Mouse (Mus musculus) telencephalon, adult 2 months (tissue): ENCODE measurements at regions not wholly inside any gene's neighbourhood (a gene's known extent, or its start where the extent isn't known, plus 50 kb on each side); places are given as distances from the start of the nearest gene placed in this dataset.

Experiments used
- DNase-seq: peaks from one replicate; pipeline ENCODE4 v3.0.0-alpha.2; 2011; ENCODE audit warnings: low read depth, low spot score

GRCm38 (mm10) chr3:128122111-128122510 lies 226.0 kb upstream of the Fam241a start:
- no peak for DNase-seq

DNA sequence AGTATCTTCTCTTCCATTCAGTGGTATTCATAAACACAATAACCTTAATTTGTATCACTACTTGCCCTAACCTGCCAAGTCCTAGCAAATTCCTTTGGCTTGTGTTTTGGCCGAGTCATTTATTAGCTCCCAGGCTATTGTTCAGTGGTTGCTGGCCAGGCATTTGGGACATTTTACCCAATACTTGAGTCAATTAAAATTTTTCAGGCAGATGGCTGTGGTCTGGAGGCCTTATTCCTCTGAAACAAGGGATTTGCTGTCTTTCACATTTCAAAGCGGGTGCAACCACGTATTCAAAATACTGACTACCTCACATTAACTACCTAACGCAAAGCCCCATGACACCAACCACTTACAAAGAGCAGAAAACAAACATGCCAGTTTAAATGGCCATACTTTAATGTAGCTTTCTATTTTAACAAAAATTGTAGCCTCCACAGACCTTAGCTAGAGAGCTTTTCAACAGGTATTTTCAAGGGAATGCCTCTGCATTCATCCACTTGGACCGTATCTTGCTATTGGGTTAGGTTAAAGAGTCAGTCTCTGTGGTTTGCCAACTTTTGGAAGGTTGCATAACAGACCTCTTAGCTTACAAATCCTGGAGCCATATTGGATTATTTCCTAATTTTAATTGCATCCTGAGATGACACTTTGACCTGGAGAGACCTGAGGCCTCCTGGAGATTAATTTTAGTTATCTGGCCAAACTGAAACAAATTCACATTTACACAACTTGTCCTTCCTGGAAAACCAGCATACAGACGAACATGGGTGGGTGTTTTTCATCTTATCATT lies 224.7 kb upstream of the Fam241a start:
- DNase-seq: no peak

DNA sequence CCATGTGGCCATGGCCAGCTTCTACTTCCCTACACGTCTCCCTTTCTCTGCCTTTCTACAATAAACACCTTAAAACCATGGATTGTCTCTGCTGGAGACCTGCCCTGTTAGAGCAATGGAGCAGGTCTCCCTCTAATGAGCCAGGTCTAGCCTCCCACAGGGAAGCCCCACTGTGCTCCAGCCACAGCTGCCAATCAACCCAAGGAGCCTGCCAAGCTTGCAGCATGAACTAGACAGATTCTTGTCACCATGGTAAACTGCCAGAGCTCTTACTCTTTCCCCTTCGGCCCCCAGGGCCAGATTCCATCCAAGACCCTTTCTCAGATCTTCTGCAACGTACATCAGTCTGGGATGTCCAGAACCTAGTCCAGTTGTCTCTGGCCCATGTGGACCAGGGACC lies 217.1 kb upstream of the Fam241a start:
- DNase-seq: no peak

DNA sequence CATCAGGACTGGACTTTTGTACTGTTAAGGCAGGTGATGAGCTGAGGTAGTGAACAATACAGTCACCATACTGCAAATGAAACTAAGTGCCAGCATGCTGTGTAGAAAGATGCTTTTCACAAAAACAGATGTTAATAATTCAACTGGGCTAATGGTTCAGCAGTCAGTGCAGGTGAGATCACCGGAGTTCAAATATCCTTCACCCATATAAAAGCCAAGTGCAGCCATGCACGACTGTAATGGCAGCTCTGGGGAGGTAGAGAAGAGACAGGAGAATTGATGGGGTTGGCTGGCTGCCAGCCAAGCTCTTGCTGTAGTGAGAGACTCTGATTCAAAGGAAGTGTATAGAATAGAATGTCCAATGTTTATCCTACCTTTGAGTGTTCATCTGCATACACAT lies 214.3 kb upstream of the Fam241a start:
- DNase-seq: no peak

GRCm38 (mm10) chr3:128104516-128104915 lies 208.4 kb upstream of the Fam241a start:
- DNase-seq: no peak

GRCm38 (mm10) chr3:128093046-128093445 lies 196.9 kb upstream of the Fam241a start:
- DNase-seq: no peak

DNA sequence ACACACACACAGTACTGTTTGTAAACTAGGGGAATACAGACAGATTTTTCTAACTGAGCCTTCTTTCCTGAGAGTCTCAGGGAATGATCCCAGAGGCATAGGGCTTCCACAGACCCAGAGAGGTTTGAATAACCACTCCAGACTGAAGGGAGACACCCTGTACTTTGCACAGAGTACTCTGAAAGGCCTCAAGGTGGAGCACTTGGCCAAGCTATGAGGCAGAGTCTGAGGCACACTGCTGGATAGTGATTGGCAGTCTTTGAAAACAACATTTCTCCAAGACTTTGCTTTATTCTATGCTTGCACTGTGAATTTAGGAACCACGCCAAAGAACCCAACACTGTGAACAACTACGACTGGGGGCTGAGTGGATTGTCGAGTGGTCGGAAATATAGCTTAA lies 192.1 kb upstream of the Fam241a start:
- DNase-seq: peak; percentile 18

- no peak for DNase-seq
Measured at GRCm38 (mm10) chr3:128087163-128087562, 191.0 kb upstream of the Fam241a start.

GRCm38 (mm10) chr3:128082463-128082862 lies 186.3 kb upstream of the Fam241a start:
- no peak for DNase-seq

GRCm38 (mm10) chr3:128081430-128081829 lies 185.3 kb upstream of the Fam241a start:
- DNase-seq: no peak

DNA sequence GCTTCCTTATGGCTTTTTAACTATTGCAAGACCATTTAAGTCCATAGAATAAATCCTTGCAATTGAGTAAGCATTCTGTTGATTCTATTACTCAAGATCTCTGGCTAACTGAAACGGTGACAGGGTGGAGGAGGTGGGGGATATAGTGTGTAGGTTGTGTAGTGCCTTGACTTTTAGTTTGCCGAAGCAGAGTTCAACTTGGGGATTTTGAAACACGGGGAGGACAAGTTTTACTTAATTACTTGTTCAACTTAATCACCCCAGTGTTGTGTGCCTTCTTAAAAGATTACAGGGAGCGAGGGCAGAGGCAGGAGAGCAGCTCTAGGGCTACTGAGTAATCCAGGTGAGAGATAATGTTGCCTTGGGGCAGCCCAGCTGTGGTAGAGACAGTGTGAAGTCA lies 171.7 kb upstream of the Fam241a start:
- DNase-seq: no peak

GRCm38 (mm10) chr3:128054031-128054430 lies 157.9 kb upstream of the Fam241a start:
- DNase-seq: no peak

GRCm38 (mm10) chr3:128043709-128044108 lies 147.6 kb upstream of the Fam241a start:
- DNase-seq: no peak

- DNase-seq: no peak
Measured at GRCm38 (mm10) chr3:128040407-128041115, 144.4 kb upstream of the Fam241a start.

DNA sequence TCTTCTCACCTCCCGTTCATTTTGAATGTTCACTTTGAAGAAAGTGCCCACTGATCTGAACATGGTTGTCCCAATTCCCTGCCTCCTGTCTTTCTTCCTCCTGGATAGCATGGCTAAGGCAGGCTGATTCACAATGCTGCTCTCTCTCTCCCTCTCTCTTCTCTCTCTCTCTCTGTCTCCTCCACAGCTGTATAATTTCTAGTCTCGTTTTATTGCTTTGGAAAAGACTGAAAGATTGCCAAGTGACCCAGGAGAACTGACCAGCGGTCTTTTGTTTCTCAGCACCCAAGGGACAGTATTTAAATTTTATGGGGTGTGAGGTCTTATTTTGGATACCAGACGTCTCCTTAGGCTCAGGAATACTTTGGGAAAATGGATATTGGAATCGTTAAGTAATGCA lies 143.1 kb upstream of the Fam241a start:
- no peak for DNase-seq

GRCm38 (mm10) chr3:128036538-128036937 lies 140.4 kb upstream of the Fam241a start:
- no peak for DNase-seq

DNA sequence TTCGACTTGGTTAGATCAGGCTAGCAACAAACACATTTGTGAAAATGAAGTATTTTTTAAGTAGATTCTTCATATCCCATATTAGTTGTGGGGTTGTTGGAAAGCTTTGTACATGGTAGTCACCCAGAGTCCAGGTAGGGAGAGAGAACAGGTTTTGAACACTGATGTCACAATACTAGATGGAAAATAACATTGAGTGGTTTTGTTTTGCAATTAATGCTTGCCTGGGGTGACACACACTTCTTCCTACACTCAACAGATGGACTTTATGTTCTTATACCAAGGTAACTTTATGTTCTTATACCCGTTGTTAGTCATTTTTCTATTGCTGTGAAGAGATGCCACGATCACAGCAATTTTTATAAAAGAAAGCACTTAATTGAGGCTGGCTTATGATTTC lies 134.2 kb upstream of the Fam241a start:
- no peak for DNase-seq

DNA sequence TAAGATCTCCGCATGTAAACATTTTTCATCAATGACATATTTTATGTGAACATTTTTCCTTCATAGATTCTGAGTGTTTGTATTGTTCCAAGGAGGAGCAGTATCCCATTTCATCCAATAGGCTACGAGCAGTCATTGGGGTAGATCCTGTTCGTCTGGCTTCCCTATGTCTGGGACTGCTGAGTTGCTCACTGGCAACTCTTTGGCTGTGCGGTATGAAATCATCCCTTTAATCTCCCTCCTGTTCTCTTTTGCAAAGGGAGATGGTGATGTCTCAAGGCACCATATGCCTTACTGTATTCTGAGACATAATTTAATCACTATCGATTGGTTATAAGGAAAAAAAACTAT lies 133.4 kb upstream of the Fam241a start:
- no peak for DNase-seq

DNA sequence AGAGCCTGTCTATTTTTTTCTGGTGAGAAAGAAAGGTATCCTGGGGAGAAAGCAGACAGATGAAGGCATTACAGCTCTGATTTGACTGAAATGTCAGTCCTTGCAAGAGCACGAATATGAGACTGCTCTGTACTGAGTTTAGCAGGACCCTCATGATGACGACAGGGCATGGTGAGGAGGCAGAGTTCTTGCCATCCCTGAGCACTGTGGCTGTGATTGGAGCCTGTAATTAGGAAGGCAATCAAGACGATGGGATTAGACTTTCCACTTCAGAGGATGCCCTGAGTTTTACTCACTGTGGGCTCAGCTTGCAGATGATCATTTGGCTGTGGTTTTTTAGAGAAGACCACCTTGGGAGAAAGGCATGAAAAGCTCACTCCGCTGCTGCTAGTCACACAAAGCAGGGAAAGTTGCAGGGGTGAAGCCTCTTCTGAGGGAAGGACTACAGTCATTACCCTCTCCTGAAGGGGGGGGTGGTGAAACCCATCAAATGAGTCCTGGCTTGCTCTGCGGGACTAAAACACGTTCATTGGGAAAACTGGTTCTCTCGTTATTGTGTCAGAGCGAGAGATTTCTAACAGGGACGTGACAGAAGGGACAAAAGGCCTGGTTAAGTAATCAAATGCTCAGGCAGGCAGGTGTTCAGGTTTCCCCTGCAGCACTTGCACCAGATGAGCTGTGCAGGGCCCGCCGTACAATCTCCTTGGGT lies 132.9 kb upstream of the Fam241a start:
- no peak for DNase-seq

- DNase-seq: no peak
Measured at GRCm38 (mm10) chr3:128024856-128025255, 128.7 kb upstream of the Fam241a start.

DNA sequence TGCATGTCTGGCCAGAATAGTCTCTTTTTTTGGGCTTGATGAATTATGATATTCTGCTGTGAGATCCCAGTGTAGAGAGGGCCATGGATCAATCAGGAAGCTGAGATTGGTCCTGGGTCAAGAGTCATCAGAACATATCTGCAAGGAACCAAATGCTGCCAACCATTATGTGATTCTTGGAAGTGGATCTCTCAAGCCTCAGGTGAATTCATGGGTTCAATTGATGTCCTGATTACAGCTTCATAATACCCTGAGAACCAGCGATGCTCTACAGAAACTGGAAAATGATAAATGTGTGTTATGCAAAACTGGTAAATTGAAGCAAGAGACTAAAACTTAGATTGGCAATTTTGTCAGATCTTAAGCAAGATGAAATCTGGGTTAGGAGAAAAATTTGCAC lies 118.8 kb upstream of the Fam241a start:
- no peak for DNase-seq

- peak; percentile 6 for DNase-seq
Measured at GRCm38 (mm10) chr3:128002905-128003641, 106.9 kb upstream of the Fam241a start.
